Mouse (Mus musculus): ENCODE data around the gene Ahdc1. TPM values are rescaled to one million over a fixed set of nuclear protein-coding genes. Genes with fewer than 3 reads are reported as not detected.

Ahdc1 gene
- polyA plus RNA-seq, 1 experiment from 2014 or later = 11.6 TPM

DNA sequence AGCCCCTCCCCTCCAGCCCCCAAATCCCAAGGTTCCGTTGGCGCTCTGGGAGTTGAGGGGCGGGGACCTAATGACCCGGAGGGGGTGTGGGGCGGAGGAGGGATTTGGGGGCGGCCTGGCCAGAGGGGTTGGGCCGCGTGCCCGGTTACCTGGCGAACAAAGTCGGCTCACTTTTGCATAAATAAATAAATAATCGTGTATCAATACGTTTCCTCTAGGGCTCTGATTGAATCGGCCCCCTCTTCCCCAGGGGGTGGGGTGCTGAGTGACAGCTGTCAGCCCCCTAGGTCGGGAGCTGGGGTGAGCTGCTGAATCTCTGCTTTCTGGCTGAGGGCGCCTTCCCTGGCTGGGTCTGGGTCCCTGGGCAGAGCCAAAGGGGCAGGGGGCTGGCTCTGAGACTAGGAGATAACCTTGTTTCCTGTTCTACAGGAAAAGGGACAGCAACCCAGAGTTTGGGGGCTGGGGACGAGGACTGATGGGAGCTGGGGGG is 1.8 kb downstream of the Ahdc1 start:
- no peaks in the 10 kb centered on the region for H3K9me3 ChIP-seq (replicated peaks)
- no peaks in the 10 kb centered on the region for H3K36me3 ChIP-seq
- peak overlapping the region; percentile 96 for H3K27ac ChIP-seq (ENCODE audit: poor library complexity, severe bottlenecking)
- under 1% methylated on average over 16 of the region's 17 CpGs for WGBS
- peak overlapping the region; percentile 99 for H3K9ac ChIP-seq
- H3K4me2 ChIP-seq = peak overlapping the region; percentile 97
- H3K4me1 ChIP-seq (replicated peaks) = peaks cover 62% of the 10 kb centered on the region
- ATAC-seq (ENCODE audit: insufficient number of reproducible peaks, low FRiP score) = peak; percentile 2; the same call in 1 of the 2 replicates
- peaks cover 7% of the 10 kb centered on the region; the same call in 1 of the 2 replicates for H3K27me3 ChIP-seq (replicated peaks)
- peak overlapping the region; percentile 90 for H3K4me3 ChIP-seq

- Histone ChIP-seq H3K4me1 (replicated peaks) (peaks cover 64% of the 10 kb centered on the region), H3K36me3 (no peaks in the 10 kb centered on the region), H3K4me3 (peak overlapping the region; percentile 90), H3K4me2 (peak overlapping the region; percentile 97), H3K9ac (peak overlapping the region; percentile 99), H3K27ac (ENCODE audit: poor library complexity, severe bottlenecking) (peak overlapping the region; percentile 96), H3K27me3 (replicated peaks) (peaks cover 7% of the 10 kb centered on the region; the same call in 1 of the 2 replicates), H3K9me3 (replicated peaks) (no peaks in the 10 kb centered on the region)
- ATAC-seq (ENCODE audit: insufficient number of reproducible peaks, low FRiP score) = peak; percentile 8; the same call in 1 of the 2 replicates
- 9% methylated on average over 15 of the region's 18 CpGs for WGBS
These were observed 2.3 kb downstream of the Ahdc1 start for GRCm38 (mm10) chr4:133013266-133013891.

- Histone ChIP-seq H3K27ac (ENCODE audit: poor library complexity, severe bottlenecking) (peak overlapping the region; percentile 96), H3K9ac (peak overlapping the region; percentile 99), H3K27me3 (replicated peaks) (peaks cover 7% of the 10 kb centered on the region; the same call in 1 of the 2 replicates), H3K4me3 (peak overlapping the region; percentile 90), H3K9me3 (replicated peaks) (no peaks in the 10 kb centered on the region), H3K4me2 (peak overlapping the region; percentile 97), H3K4me1 (replicated peaks) (peaks cover 71% of the 10 kb centered on the region), H3K36me3 (0 out of 2 replicates have a peak, but pooled peaks cover 5% of the 10 kb centered on the region)
- WGBS = 27% methylated on average over 5 of the region's 5 CpGs
- ATAC-seq (ENCODE audit: insufficient number of reproducible peaks, low FRiP score) = no peak
These were observed 3.0 kb downstream of the Ahdc1 start for GRCm38 (mm10) chr4:133014088-133014487.

GRCm38 (mm10) chr4:133014896-133015709 is 4.0 kb downstream of the Ahdc1 start:
- Histone ChIP-seq H3K4me1 (replicated peaks) (peaks cover 80% of the 10 kb centered on the region), H3K27me3 (replicated peaks) (peaks cover 1% of the 10 kb centered on the region; the same call in 1 of the 2 replicates), H3K9me3 (replicated peaks) (no peaks in the 10 kb centered on the region), H3K4me2 (peak overlapping the region; percentile 97), H3K27ac (ENCODE audit: poor library complexity, severe bottlenecking) (peak overlapping the region; percentile 54), H3K4me3 (0 out of 2 replicates have a peak overlapping the region, but pooled peaks have one; percentile 6), H3K36me3 (peaks cover 11% of the 10 kb centered on the region; the same call in 1 of the 2 replicates), H3K9ac (peak overlapping the region; percentile 43; the same call in 1 of the 2 replicates)
- 33% methylated on average over 10 of the region's 10 CpGs for WGBS
- ATAC-seq (ENCODE audit: insufficient number of reproducible peaks, low FRiP score) = no peak

GRCm38 (mm10) chr4:133015710-133016651 is 4.9 kb downstream of the Ahdc1 start:
- peaks cover 11% of the 10 kb centered on the region; the same call in 1 of the 2 replicates for H3K36me3 ChIP-seq
- ATAC-seq (ENCODE audit: insufficient number of reproducible peaks, low FRiP score) = no peak
- H3K27me3 ChIP-seq (replicated peaks) = no peaks in the 10 kb centered on the region
- no peaks in the 10 kb centered on the region for H3K9me3 ChIP-seq (replicated peaks)
- 31% methylated on average over 9 of the region's 9 CpGs for WGBS
- H3K4me3 ChIP-seq = no peak overlapping the region
- peaks cover 84% of the 10 kb centered on the region for H3K4me1 ChIP-seq (replicated peaks)
- H3K27ac ChIP-seq (ENCODE audit: poor library complexity, severe bottlenecking) = peak overlapping the region; percentile 54
- peak overlapping the region; percentile 97 for H3K4me2 ChIP-seq
- H3K9ac ChIP-seq = peak overlapping the region; percentile 40

- H3K27ac ChIP-seq (ENCODE audit: poor library complexity, severe bottlenecking) = peak overlapping the region; percentile 54
- ATAC-seq (ENCODE audit: insufficient number of reproducible peaks, low FRiP score) = no peak
- WGBS = 37% methylated on average over 4 of the region's 4 CpGs
- no peaks in the 10 kb centered on the region for H3K27me3 ChIP-seq (replicated peaks)
- peaks cover 11% of the 10 kb centered on the region; the same call in 1 of the 2 replicates for H3K36me3 ChIP-seq
- peak overlapping the region; percentile 40 for H3K9ac ChIP-seq
- peaks cover 92% of the 10 kb centered on the region for H3K4me1 ChIP-seq (replicated peaks)
- H3K9me3 ChIP-seq (replicated peaks) = no peaks in the 10 kb centered on the region
- no peak overlapping the region for H3K4me3 ChIP-seq
- peak overlapping the region; percentile 30 for H3K4me2 ChIP-seq
These were observed 5.8 kb downstream of the Ahdc1 start for GRCm38 (mm10) chr4:133016677-133017415.

- Histone ChIP-seq H3K9me3 (replicated peaks) (no peaks in the 10 kb centered on the region), H3K9ac (peak overlapping the region; percentile 40), H3K27ac (ENCODE audit: poor library complexity, severe bottlenecking) (peak overlapping the region; percentile 54), H3K27me3 (replicated peaks) (no peaks in the 10 kb centered on the region), H3K4me3 (no peak overlapping the region), H3K36me3 (peaks cover 11% of the 10 kb centered on the region; the same call in 1 of the 2 replicates), H3K4me2 (peak overlapping the region; percentile 30), H3K4me1 (replicated peaks) (peaks cover 100% of the 10 kb centered on the region)
- WGBS = 55% methylated on average over 6 of the region's 6 CpGs
- no peak for ATAC-seq (ENCODE audit: insufficient number of reproducible peaks, low FRiP score)
These were observed 6.7 kb downstream of the Ahdc1 start for GRCm38 (mm10) chr4:133017597-133018262.

- Histone ChIP-seq H3K9me3 (replicated peaks) (no peaks in the 10 kb centered on the region), H3K4me2 (no peak overlapping the region), H3K27ac (ENCODE audit: poor library complexity, severe bottlenecking) (no peak overlapping the region), H3K27me3 (replicated peaks) (no peaks in the 10 kb centered on the region), H3K4me1 (replicated peaks) (peaks cover 100% of the 10 kb centered on the region), H3K4me3 (no peak overlapping the region), H3K9ac (peak overlapping the region; percentile 40; the same call in 1 of the 2 replicates), H3K36me3 (peaks cover 11% of the 10 kb centered on the region; the same call in 1 of the 2 replicates)
- 66% methylated on average over 3 of the region's 3 CpGs for WGBS
- ATAC-seq (ENCODE audit: insufficient number of reproducible peaks, low FRiP score) = no peak
These were observed 7.3 kb downstream of the Ahdc1 start for GRCm38 (mm10) chr4:133018263-133018798.

GRCm38 (mm10) chr4:133020721-133021120 is 9.7 kb downstream of the Ahdc1 start:
- Histone ChIP-seq H3K9me3 (replicated peaks) (no peaks in the 10 kb centered on the region), H3K27ac (ENCODE audit: poor library complexity, severe bottlenecking) (peak overlapping the region; percentile 59; the same call in 1 of the 2 replicates), H3K9ac (peak overlapping the region; percentile 49; the same call in 1 of the 2 replicates), H3K4me1 (replicated peaks) (peaks cover 100% of the 10 kb centered on the region), H3K27me3 (replicated peaks) (no peaks in the 10 kb centered on the region), H3K36me3 (peaks cover 14% of the 10 kb centered on the region; the same call in 1 of the 2 replicates), H3K4me2 (peak overlapping the region; percentile 23), H3K4me3 (no peak overlapping the region)
- WGBS = 32% methylated on average over 3 of the region's 6 CpGs
- ATAC-seq (ENCODE audit: insufficient number of reproducible peaks, low FRiP score) = no peak

Data from heart, embryonic 12.5 days (tissue).